Mouse (Mus musculus) 3134 (cell line): ENCODE data around the gene Narf.

Experiments
- DNase-seq: peaks from one replicate; pipeline ENCODE4 v3.0.0-alpha.2; 2011; ENCODE audit warnings: low spot score; ENCODE audit not compliant: insufficient read length; ENCODE audit errors: extremely low read depth

Gene Narf

GRCm38 (mm10) chr11:121235475-121236238 lies 1.4 kb upstream of the Narf start:
- DNase-seq, result peak; percentile 50

- DNase-seq, result no peak
Observed at GRCm38 (mm10) chr11:121237345-121238128, 484 bp downstream of the Narf start.

GRCm38 (mm10) chr11:121239669-121240068 lies 2.6 kb downstream of the Narf start:
- no peak for DNase-seq

GRCm38 (mm10) chr11:121250196-121250595 lies 13.1 kb downstream of the Narf start:
- DNase-seq, result no peak

- peak; percentile 92 for DNase-seq
Observed at GRCm38 (mm10) chr11:121259160-121260100, 22.4 kb downstream of the Narf start, which contains the start of gene Foxk2. Gene Foxk2, plus strand, starts transcription at chr11:121259990.

GRCm38 (mm10) chr11:121260211-121260906 lies 23.3 kb downstream of the Narf start:
- DNase-seq, result peak; percentile 63

- DNase-seq, result no peak
Observed at GRCm38 (mm10) chr11:121261074-121261473, 24.0 kb downstream of the Narf start.

GRCm38 (mm10) chr11:121277516-121277915 lies 40.5 kb downstream of the Narf start:
- DNase-seq, result no peak

GRCm38 (mm10) chr11:121278011-121278410 lies 41.0 kb downstream of the Narf start:
- DNase-seq, result no peak

GRCm38 (mm10) chr11:121282911-121283310 lies 45.9 kb downstream of the Narf start:
- no peak for DNase-seq

GRCm38 (mm10) chr11:121289859-121290258 lies 52.8 kb downstream of the Narf start:
- no peak for DNase-seq

GRCm38 (mm10) chr11:121294771-121295170 lies 57.7 kb downstream of the Narf start:
- DNase-seq, result no peak

- no peak for DNase-seq
Observed at GRCm38 (mm10) chr11:121298493-121298892, 61.4 kb downstream of the Narf start.

GRCm38 (mm10) chr11:121300265-121300664 lies 63.2 kb downstream of the Narf start:
- DNase-seq, result no peak

GRCm38 (mm10) chr11:121305371-121305770 lies 68.3 kb downstream of the Narf start:
- no peak for DNase-seq
